Mouse (Mus musculus) liver, embryonic 14.5 days (tissue): ENCODE results near the gene Rgs13. TPM values are rescaled to one million over a fixed set of nuclear protein-coding genes. Genes with fewer than 3 reads are reported as not detected.

Experiments used
- ATAC-seq: fragments of 200-750 bp; cut with Nextera tagmentation; 2 replicates; pipeline ENCODE4 v1.8.0; 2017; ENCODE audit warnings: moderate number of reproducible peaks, mild to moderate bottlenecking, moderate library complexity; ENCODE audit not compliant: insufficient read depth
- DNase-seq, 3 experiments: peaks; one replicate each; pipeline ENCODE4 v3.0.0-alpha.2; 2012 to 2013; ENCODE audit warnings: low read depth in 3 of 3, low spot score in 3 of 3
- H3K27ac ChIP-seq: fragments of 300-500 bp; sonication (generic); 2 replicates; pipeline ENCODE4 v1.5.1; 2014; ENCODE audit warnings: moderate library complexity, mild to moderate bottlenecking, control low read depth, inconsistent platforms
- H3K27me3 ChIP-seq: fragments of 300-500 bp; sonication (generic); 2 replicates; pipeline ENCODE4 v1.6.1; 2014; ENCODE audit warnings: mild to moderate bottlenecking, low read length, moderate library complexity; ENCODE audit not compliant: control insufficient read depth, insufficient read depth
- H3K36me3 ChIP-seq: fragments of 300-500 bp; sonication (generic); replicated peaks from 2 replicates; pipeline ENCODE4 v1.6.1; 2014; ENCODE audit warnings: low read depth; ENCODE audit not compliant: control insufficient read depth, insufficient read depth
- H3K4me1 ChIP-seq, 2 experiments: fragments of 200-500 bp in 1 of 2; fragments of 300-500 bp in 1 of 2; sonication (generic) in 1 of 2; replicated peaks; 2 replicates each; pipeline ENCODE4 v1.6.1; 2012 to 2014; ENCODE audit warnings: antibody characterized with exemption in 1 of 2, inconsistent platforms in 1 of 2, low read length in 1 of 2; ENCODE audit not compliant: control insufficient read depth in 2 of 2, insufficient read depth in 2 of 2
- H3K4me2 ChIP-seq: fragments of 300-500 bp; sonication (generic); 2 replicates; pipeline ENCODE4 v1.6.1; 2014; ENCODE audit warnings: low read depth, mild to moderate bottlenecking, control low read depth, moderate library complexity
- H3K4me3 ChIP-seq, 2 experiments: fragments of 200-500 bp in 1 of 2; fragments of 300-500 bp in 1 of 2; sonication (generic) in 1 of 2; 2 replicates each; pipeline ENCODE4 v1.5.1; 2012 to 2014; ENCODE audit warnings: low read depth in 2 of 2, low read length in 2 of 2, mild to moderate bottlenecking in 2 of 2, control low read depth in 1 of 2, inconsistent platforms in 1 of 2, moderate library complexity in 1 of 2; ENCODE audit not compliant: insufficient read depth in 1 of 2
- H3K9ac ChIP-seq: fragments of 300-500 bp; sonication (generic); replicated peaks from 2 replicates; pipeline ENCODE4 v1.6.1; 2014; ENCODE audit warnings: mild to moderate bottlenecking, control low read depth, moderate library complexity
- H3K9me3 ChIP-seq: fragments of 300-500 bp; sonication (generic); 2 replicates; pipeline ENCODE4 v1.6.1; 2016; ENCODE audit warnings: low read length, mixed read lengths; ENCODE audit not compliant: control insufficient read depth
- CTCF ChIP-seq: IDR thresholded peaks from 2 replicates; pipeline ENCODE4 v1.5.1; 2016; ENCODE audit warnings: antibody characterized with exemption, low read depth, control low read depth
- EP300 ChIP-seq: IDR thresholded peaks from 2 replicates; pipeline ENCODE4 v1.6.1; 2016; ENCODE audit warnings: antibody characterized with exemption, low read depth
- WGBS: fragments of 180-500 bp; shearing (Covaris S2); extraction: QIAGEN DNeasy Blood & Tissue Kit; methylation state at CpG from one replicate; pipeline ENCODE4 v1.1.7; 2014; ENCODE audit not compliant: insufficient replicate concordance; 5-methylcytosine and 5-hydroxymethylcytosine counted together
- polyA plus RNA-seq, 2 experiments: library from polyadenylated mRNA; depleted of rRNA in 1 of 2; stranded (reverse) in 1 of 2; unstranded in 1 of 2; fragments of >200 nt; fragmentation: Nextera tagmentation in 1 of 2; extraction: Ambion mirVana in 1 of 2; gene quantifications; 2 replicates each; pipeline versions ENCODE4 v1.2.1 to v1.2.3; 2012 to 2014

The Rgs13 gene
- polyA plus RNA-seq, 2 experiments, result not detected

DNA sequence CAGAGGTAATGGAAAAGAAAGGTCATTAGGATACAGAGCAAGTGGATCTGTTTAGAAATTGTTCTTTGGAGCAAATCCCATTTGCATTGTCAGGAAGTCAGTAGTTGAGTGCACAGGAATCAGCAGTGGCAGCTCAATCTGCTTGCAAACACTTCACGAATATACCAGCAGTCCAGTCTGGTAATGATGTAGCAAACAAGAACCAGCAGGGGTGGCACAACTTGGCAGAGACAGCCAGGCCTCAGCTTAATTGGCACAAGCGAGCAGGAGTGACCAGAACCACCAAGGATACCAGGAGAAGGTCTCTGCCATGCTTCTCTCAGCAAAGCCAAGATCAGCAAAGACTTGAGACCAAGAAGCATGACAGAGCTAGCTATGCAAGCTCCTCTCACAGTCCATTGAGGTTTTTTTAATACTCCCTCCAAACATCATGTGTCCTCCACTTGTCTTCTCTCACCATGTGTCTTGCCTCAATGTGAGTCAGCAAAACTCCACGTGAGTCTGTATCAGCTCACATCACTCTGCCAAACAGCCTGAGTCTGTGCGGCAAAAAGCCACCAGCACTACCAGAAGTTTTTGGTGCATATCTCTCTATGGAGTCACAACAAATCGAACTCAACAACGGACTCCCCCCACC, 63.6 kb downstream of the Rgs13 start:
- no peaks in the 10 kb centered on the region for H3K9me3 ChIP-seq
- TF ChIP-seq CTCF, result no peak
- no peak for TF ChIP-seq EP300
- no peak overlapping the region for H3K27ac ChIP-seq
- ATAC-seq, result no peak
- no peak overlapping the region for H3K9ac ChIP-seq
- no peaks in the 10 kb centered on the region for H3K36me3 ChIP-seq
- no peaks in the 10 kb centered on the region for H3K27me3 ChIP-seq
- no peak for DNase-seq
- no peaks in the 10 kb centered on the region for H3K4me1 ChIP-seq
- 31% methylated on average over 6 of the region's 6 CpGs for WGBS
- no peak overlapping the region for H3K4me2 ChIP-seq
- no peak overlapping the region for H3K4me3 ChIP-seq

DNA sequence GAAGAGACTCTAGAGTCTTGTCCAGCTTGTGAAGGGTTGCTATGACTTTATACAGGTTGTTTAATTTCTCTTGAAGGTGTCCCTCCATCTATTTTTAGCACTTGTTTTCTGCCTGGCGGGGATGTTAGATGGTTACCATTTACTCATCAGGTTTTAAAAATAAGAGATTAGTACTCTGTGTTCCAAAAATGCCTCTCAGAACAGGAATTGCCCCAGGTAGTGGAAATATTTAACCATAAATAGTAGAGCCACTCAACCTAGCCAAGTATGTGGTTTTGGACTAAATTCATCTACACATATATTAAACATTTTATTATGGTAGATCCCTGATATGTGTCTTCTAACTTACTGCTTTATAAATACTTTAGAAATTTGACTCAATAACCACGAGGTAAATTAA, 64.2 kb downstream of the Rgs13 start:
- Histone ChIP-seq H3K9ac (no peak overlapping the region), H3K27ac (no peak overlapping the region), H3K4me1 (no peaks in the 10 kb centered on the region), H3K27me3 (no peaks in the 10 kb centered on the region), H3K9me3 (no peaks in the 10 kb centered on the region), H3K4me2 (no peak overlapping the region), H3K4me3 (no peak overlapping the region), H3K36me3 (no peaks in the 10 kb centered on the region)
- no peak for ATAC-seq
- TF ChIP-seq EP300 (no peak), CTCF (no peak)
- 43% methylated on average over 2 of the region's 2 CpGs for WGBS
- DNase-seq, result no peak

DNA sequence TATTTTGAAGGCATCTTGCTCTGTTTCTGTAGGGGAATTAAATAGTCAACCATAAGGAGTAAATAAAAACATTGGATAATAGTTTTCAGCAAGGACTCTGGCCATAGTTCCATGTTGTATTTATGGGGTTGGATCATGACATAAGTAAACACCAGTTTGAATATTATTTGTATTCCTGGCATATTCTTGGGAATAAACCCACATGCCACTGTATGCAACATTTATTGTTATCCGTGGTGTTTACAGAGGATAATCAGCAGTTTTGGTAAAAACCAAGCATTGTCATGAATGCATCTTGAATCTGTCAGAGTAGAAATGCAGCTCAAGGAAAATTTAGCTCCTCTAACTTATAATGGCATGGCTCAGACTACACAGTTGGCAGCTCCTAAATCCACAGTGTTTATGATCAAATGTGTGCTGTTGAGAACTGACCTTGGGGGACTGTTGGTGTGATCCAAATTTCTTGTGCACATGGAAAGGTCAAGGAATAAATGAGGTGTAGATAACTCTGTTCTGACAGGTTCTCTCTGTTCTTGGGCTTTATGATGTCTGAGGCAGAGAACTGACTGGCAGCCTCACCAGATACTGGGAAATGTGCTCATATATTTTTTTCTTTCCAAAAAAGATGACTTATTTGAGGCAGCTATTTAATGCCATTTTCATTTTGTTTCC, 78.4 kb downstream of the Rgs13 start:
- no peak overlapping the region for H3K4me3 ChIP-seq
- H3K4me1 ChIP-seq, result no peaks in the 10 kb centered on the region
- TF ChIP-seq EP300 (no peak), CTCF (no peak)
- 41% methylated on average over 1 of the region's 1 CpGs for WGBS
- no peaks in the 10 kb centered on the region for H3K9me3 ChIP-seq
- H3K9ac ChIP-seq, result no peak overlapping the region
- no peak for DNase-seq
- no peak overlapping the region for H3K4me2 ChIP-seq
- no peaks in the 10 kb centered on the region for H3K27me3 ChIP-seq
- no peak for ATAC-seq
- no peak overlapping the region for H3K27ac ChIP-seq
- no peaks in the 10 kb centered on the region for H3K36me3 ChIP-seq

DNA sequence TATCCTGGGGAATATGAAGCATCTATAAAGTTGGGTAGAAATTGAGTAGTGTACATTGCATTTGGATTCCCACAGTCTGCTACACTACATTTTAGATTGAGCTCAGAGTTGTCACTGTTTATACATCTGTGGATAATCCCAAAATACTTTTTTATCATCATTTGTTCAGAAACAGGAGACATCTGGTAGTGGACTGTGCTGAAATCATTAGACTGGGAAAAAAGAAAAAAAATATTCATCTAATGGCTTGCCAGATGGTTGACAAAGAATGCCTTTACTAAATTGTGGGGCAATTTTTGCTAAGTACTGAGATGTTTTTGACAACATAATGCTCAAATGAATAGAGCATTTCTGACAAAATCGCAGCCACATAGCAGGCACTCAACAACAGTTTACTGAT, 86.8 kb downstream of the Rgs13 start:
- WGBS, result 70% methylated on average over 1 of the region's 1 CpGs
- Histone ChIP-seq H3K4me1 (no peaks in the 10 kb centered on the region), H3K9me3 (no peaks in the 10 kb centered on the region), H3K9ac (no peak overlapping the region), H3K27me3 (no peaks in the 10 kb centered on the region), H3K36me3 (no peaks in the 10 kb centered on the region), H3K4me2 (no peak overlapping the region), H3K4me3 (no peak overlapping the region), H3K27ac (no peak overlapping the region)
- ATAC-seq (no peak), DNase-seq (no peak)
- TF ChIP-seq EP300 (no peak), CTCF (no peak)

Other genes with a start within 250 kb of the Rgs13 start
- 1.6 and 3.4 TPM in 2 replicates for gene Rgs2, start 173.2 kb downstream of the Rgs13 start, polyA plus RNA-seq (2012; rRNA removed)
- gene Rgs2, start 173.2 kb downstream of the Rgs13 start, polyA plus RNA-seq (2014; fragmentation: Nextera tagmentation; extraction: Ambion mirVana), result 6.8 and 8.2 TPM in 2 replicates
- gene Rgs1, start 71.9 kb upstream of the Rgs13 start, polyA plus RNA-seq (2012; rRNA removed), result 0.08 and 0.20 TPM in 2 replicates
- gene Rgs1, start 71.9 kb upstream of the Rgs13 start, polyA plus RNA-seq (2014; fragmentation: Nextera tagmentation; extraction: Ambion mirVana), result 0.38 and 0.71 TPM in 2 replicates